Mouse (Mus musculus) left cerebral cortex, adult 11 months (tissue): ENCODE results near the gene Cryaa.

ENCODE experiments used
- DNase-seq: peaks from one replicate; pipeline ENCODE4 v3.0.0; 2022; ENCODE audit warnings: low spot score

The Cryaa gene

GRCm38 (mm10) chr17:31677507-31677906 lies at the start of gene Cryaa:
Gene Cryaa (plus strand): TSS chr17:31677807.
- no peak for DNase-seq

DNA sequence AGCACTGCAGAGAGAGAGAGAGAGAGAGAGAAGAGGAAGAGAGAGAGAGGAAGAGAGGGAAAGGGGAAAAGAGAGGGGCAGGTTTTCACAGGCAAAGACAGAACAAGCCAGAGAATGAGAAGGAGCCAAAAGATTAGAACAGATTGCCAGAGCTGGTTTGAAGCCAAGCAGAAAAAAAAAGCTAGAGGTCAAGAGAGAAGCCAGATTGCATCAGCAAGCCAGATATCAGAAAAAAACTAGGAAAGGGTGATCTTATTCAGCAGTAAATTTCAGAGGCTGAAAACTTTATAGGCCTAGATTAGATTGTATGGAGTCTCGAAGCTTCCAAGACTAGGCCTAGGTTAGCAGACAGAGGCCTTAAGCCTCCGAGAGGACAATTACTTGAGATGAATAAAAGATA lies 49.6 kb upstream of the Cryaa start:
- no peak for DNase-seq

DNA sequence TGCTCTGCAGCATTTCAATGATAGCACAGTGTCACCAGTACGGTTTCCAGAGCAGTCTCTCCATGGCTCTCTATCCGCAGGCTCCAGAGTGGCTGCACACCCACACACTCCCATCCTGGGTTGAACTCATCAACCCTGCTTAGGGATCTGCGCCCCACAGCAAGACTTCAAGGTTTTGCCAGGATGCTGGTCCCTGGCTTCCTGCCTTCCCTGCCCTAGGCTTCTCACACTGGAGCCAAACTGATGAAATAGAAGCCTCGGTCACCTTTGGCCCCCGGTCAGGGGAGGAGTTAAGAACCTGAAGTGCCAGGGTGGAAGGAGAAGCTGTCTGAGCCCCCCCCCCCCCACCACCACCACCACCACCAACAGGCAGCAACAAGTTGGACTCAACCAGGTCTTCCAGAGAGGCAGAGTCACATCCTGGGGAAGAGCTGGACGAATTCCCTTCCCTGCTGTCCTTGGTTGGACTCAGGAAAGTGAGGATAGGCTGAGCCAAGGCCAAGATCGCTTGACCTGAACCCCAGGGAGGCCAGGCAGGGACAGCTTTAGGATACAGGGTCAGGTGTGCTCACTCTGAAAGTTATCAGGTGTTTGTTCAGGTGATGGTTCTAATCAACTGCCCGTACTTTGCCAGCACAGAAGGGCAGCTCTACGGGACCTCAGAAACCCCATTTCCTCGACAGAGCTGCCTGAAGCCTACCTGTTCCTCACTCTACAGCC lies 46.4 kb upstream of the Cryaa start:
- DNase-seq = no peak

DNA sequence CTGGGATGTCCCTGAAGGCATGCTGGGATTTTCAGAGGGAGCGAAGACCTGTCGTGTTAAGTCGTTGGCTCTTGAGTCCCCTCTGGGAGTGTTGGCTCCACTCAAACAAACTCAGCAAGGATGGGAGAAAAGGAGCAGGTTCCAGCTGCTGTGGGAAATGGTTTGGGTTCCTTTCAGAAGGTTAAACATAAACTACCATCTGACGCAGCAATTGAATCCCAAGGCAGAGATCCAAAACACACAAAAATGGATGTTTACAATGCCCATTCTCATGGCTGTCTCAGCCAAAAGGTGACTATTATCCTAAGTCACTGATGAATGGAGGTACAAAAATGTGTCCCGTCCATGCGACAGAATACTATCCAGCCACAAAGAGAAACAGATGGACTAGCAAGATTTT lies 44.6 kb upstream of the Cryaa start:
- DNase-seq = no peak

GRCm38 (mm10) chr17:31634896-31635295 lies 42.7 kb upstream of the Cryaa start:
- DNase-seq = no peak

DNA sequence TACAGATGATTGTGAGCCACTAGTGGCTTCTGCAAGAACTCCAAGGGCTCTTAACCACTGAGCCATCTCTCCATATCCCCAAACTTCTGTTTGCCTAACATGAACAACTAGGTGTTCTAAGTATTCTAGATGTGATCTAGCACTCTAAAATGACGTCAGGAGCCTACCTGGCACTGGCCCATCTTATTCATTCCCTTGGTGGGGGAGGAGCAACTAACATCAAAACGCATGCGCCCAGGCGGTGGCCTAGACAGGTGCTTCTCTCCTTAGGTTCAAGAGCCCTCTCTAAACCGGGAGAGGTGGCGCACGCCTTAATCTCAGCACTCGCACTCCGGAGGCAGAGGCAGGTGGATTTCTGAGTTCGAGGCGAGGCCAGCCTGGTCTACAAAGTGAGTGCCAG lies 41.8 kb upstream of the Cryaa start:
- DNase-seq = no peak

DNA sequence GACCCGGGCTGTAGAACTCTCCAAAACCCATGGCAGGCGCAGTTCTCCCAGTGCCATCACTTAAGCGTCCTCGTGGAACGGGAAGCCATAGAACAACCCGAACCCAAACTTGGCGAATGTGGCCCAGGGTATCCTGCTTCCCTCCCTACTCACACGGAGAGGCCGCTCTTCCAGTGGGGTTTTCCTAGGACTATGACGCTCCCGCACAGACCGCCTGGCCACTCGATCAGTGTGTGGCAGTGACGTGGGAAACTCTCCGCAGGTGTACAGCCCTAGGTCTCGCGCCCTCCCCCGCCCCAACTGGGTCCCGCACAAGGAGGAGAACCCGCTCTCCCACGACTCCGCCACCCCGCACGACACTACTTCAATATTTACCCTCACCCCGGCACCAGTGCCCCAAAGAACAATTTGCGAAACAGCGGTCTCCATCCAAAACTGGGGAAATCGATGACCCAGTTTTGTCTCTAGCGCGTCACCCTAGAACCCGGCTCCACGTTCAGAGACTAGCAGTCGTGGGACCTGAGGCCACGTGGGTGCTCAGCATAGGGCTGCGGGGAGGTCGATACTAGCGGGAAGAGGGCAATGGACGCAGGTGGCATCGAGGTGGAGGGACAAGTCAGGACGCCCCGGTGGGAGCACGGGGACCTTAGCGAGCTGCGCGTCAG lies 41.2 kb upstream of the Cryaa start:
- DNase-seq = no peak

- DNase-seq = no peak
Observed at GRCm38 (mm10) chr17:31636942-31637811, 40.4 kb upstream of the Cryaa start, which contains the start of gene Cbs. Gene Cbs (minus strand): TSS chr17:31637238.

DNA sequence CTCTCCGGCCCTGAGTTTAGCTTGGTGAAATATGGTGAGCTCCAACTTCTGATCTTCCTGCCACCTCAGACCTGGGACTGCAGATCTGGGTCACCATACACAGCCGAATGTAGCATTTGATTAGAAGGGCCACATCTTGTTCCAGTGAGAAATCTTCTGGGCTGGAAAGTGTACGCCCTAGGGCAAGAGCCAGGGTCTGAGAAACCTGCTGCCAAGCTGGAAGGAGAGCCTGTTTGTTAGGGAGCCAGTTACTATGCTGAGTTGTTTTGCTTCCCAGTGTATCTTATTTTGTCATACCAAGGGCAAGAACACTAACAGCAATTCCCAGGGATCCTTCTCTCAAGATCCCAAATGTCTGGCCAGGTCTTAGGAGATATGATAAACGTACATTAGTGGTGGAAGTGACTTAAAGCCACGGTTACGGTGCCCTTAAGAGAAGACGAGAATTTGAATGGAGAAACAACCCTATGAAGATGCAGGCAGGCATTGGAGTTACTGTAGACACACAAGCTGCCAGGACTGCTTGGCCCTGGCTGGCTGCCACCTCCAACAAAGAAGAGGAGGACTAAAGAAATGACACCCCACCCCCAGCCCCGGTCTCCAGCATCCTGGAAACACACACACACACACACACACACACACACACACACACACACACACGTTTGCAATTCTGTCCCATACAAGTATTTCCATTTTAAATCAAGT lies 39.6 kb upstream of the Cryaa start:
- peak; percentile 32 for DNase-seq

DNA sequence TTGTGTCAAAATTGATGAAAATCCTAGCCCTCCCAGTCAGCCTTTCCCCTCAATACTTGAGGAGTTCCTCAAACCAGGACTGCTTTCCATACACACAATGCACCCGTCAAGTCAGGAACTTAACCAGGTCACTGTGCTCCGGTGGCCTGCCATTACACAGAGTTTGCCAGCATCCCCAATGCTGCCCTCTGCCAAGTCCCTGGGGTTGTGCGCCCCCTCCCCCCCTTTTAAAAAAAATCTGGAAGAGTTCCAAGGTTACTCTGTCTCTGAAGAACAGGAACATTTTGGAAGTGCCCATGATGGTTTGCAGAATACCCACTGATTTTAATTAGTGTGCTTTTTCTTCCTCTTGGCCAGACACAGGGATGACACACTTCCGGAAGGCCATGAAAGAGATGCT lies 38.0 kb upstream of the Cryaa start:
- no peak for DNase-seq

DNA sequence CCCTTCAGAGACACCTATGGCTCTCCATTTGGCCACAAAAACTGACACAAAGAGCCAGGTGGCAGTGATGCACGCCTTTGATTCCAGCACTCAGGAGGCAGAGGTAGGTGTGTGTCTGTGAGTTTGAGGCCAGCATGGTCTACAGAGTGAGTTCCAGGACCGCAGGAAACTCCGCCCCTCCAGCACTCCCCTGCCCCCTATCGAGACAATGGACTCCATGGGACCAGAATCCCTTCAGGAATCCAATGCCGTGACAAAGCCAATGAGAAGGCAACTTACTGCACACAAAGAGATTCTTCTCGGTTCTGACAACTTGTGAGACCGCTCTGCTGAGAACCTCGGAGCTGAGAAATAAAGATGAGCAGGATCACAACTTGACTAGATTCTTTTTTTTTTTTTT lies 35.3 kb upstream of the Cryaa start:
- DNase-seq = no peak

DNA sequence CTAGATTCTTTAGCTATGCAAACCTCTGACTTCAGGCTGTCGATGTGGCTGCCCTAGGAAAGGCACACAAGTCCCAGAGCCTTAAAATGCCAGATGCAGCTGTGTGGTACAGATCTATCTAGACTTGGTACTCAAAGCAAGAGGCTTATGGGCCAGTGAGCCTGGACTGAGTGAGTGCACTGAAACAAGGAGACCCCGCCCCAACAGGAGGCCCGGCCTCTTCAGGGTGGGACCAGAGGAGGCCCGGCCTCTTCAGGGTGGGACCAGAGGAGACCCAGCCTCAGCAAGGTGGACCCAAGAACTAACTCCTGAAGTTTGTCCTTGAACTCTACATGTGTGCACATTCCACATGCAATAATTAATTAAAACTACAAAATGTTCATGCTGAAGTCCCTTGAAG lies 34.7 kb upstream of the Cryaa start:
- no peak for DNase-seq

DNA sequence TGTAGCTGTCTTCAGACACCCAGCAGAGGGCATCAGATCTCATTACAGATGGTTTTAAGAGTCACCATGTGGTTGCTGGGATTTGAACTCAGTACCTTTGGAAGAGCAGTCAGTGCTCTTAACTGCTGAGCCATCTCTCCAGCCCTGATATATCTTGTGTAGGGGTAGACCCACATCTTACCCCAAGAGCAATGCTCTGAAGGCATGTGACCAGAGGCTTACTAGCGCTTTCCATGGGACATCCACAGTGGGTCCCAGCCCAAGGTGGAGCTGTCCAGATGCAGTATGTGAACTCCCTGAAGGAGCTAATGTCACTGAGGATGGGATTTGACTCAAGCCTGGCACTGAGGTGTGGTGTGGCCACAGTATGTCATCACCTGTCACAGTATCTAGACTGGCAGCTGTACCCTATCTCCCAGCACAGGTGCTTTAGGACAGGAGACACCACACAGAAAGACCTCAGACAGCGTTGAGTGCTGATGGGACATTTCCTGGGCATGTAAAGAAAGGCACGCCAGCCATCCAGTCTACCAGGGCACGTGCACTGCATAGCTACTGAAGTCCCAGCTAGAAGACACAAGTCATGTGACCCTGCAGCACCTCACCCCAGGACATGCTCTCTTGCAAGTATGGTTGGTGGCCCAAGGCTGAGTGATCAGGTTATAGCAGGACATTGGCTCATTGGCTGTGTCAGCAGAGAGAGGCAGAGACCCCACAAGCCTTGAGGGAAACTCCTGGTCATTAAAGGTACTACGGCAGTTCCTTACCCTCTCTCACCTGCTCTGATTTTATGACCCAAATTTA lies 31.2 kb upstream of the Cryaa start:
- DNase-seq = no peak

GRCm38 (mm10) chr17:31652152-31652551 lies 25.5 kb upstream of the Cryaa start:
- no peak for DNase-seq

DNA sequence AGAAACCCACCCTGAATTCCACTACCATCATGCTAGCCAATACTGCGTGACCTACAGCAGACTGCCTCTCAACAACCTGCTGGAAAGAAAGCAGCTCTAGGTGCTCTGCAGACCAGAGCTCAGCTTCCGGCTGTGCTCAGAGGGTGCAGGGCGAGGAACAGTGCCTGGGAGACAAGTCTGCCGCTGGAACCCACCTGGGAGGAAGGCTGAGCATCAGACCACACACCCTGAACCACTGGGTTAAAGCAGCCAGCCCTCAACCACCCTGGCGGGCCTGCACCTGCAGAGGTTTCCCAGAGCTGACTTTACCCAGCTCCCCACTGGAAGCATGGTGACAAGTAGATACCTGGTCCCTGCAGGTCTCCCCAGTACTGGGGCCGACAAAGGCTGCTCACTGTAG lies 24.3 kb upstream of the Cryaa start:
- no peak for DNase-seq

- DNase-seq = no peak
Observed at GRCm38 (mm10) chr17:31655366-31655765, 22.2 kb upstream of the Cryaa start.

DNA sequence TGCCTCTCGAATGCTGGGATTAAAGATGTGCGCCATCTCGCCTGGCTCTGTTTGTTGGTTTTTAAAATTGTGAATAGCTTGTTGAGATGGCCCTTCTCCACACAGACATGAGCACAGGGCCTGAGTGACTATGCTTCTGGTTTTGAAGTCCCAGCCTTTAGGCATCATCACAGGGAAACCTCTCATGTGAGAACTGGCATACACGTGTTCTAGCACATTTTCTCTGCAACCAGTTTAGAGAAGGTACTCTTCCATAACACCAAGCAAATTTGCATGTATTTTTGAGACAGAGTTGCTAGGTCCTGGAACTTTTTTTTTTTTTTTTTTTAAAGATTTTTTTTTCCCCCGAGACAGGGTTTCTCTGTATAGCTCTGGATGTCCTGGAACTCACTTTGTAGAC lies 20.9 kb upstream of the Cryaa start:
- DNase-seq = no peak

- no peak for DNase-seq
Observed at GRCm38 (mm10) chr17:31657141-31657983, 20.2 kb upstream of the Cryaa start.

DNA sequence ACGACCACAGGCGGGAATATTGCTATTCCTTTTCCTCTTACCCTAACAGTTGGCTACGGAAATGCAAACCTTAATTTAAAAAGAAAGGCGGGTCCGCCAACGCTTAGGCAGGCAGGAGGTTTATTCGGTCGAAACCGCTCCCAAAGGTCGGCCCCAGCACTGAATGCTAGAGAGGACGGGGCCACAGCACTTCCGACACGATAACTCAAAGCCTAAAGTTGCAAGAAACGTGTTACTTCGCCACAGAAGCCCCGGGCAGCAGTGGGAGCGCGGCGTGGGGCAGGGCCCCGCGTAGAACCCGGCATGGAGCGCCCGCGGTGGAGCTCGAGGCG lies 19.5 kb upstream of the Cryaa start:
- DNase-seq = no peak

- peak; percentile 95 for DNase-seq
Observed at GRCm38 (mm10) chr17:31658468-31659185, 19.0 kb upstream of the Cryaa start, which contains the start of gene U2af1. Gene U2af1 (minus strand): TSS chr17:31658892.
